Mouse (Mus musculus) neural tube, embryonic 11.5 days (tissue): ENCODE results near the gene Shld2. TPM values are rescaled to one million over a fixed set of nuclear protein-coding genes. Genes with fewer than 3 reads are reported as not detected.

Source experiments
- ATAC-seq: fragments of 200-750 bp; cut with Nextera tagmentation; 2 replicates; pipeline ENCODE4 v1.8.0; 2017; ENCODE audit warnings: moderate number of reproducible peaks, mild to moderate bottlenecking, moderate TSS enrichment, moderate library complexity; ENCODE audit not compliant: insufficient read depth, low FRiP score, low TSS enrichment
- DNase-seq: peaks from one replicate; pipeline ENCODE4 v3.0.0-alpha.2; 2015; ENCODE audit warnings: low spot score
- H3K27ac ChIP-seq: fragments of 300-500 bp; sonication (generic); 2 replicates; pipeline ENCODE4 v1.5.1; 2014; ENCODE audit warnings: low read depth, mild to moderate bottlenecking, low read length
- H3K27me3 ChIP-seq: fragments of 300-500 bp; sonication (generic); 2 replicates; pipeline ENCODE4 v1.6.1; 2014; ENCODE audit warnings: mild to moderate bottlenecking, low read length, mixed read lengths; ENCODE audit not compliant: control insufficient read depth, insufficient read depth
- H3K36me3 ChIP-seq: fragments of 300-500 bp; sonication (generic); 2 replicates; pipeline ENCODE4 v1.6.1; 2014; ENCODE audit warnings: mild to moderate bottlenecking, low read length, moderate library complexity, mixed read lengths; ENCODE audit not compliant: control insufficient read depth, insufficient read depth
- H3K4me1 ChIP-seq: fragments of 300-500 bp; sonication (generic); 2 replicates; pipeline ENCODE4 v1.6.1; 2014; ENCODE audit warnings: low read length, mixed read lengths; ENCODE audit not compliant: control insufficient read depth, insufficient read depth
- H3K4me2 ChIP-seq: fragments of 300-500 bp; sonication (generic); 2 replicates; pipeline ENCODE4 v1.6.1; 2014; ENCODE audit warnings: low read depth, mild to moderate bottlenecking, moderate library complexity
- H3K4me3 ChIP-seq: fragments of 300-500 bp; sonication (generic); 2 replicates; pipeline ENCODE4 v1.5.1; 2014; ENCODE audit warnings: low read depth, low read length
- H3K9ac ChIP-seq: fragments of 300-500 bp; sonication (generic); 2 replicates; pipeline ENCODE4 v1.6.1; 2014; ENCODE audit warnings: mild to moderate bottlenecking, low read length
- H3K9me3 ChIP-seq: fragments of 300-500 bp; sonication (generic); 2 replicates; pipeline ENCODE4 v1.6.1; 2016; ENCODE audit warnings: low read length; ENCODE audit not compliant: control insufficient read depth
- WGBS: fragments of 180-500 bp; shearing (Covaris S2); extraction: QIAGEN DNeasy Blood & Tissue Kit; methylation state at CpG from one replicate; pipeline ENCODE4 v1.1.7; 2014; 5-methylcytosine and 5-hydroxymethylcytosine counted together
- polyA plus RNA-seq: library from polyadenylated mRNA; unstranded; fragments of >200 nt; fragmentation: Nextera tagmentation; extraction: Ambion mirVana; gene quantifications from 2 replicates; pipeline ENCODE4 v1.2.1, GENCODE M21; 2014

Shld2 gene
- polyA plus RNA-seq, 1 experiment from 2014 or later = 7.7 TPM

DNA sequence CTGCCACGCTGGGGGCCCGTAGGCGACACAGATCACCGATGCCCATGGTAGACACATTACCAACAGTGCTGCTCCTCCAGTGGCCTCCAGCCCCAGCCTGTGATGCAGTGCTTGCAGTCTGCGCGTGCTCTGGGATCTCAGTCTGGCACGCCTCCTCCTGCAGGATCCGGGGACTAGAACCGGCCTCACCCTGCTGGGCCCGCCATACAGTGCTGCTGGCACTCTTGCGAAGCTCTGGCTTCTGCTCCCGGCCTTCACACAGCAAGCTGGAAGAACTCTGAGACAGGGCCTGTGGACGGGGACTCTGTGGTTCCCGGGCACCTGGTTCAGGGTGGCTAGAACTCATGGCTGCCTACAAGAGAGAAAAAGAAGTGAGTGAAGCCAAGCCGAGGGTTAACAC is 114.8 kb downstream of the Shld2 start:
- ATAC-seq (no peak), DNase-seq (no peak)
- Histone ChIP-seq H3K36me3 (no peaks in the 10 kb centered on the region), H3K4me3 (no peak overlapping the region), H3K9me3 (no peaks in the 10 kb centered on the region), H3K27ac (no peak overlapping the region), H3K4me1 (no peaks in the 10 kb centered on the region), H3K27me3 (0 out of 2 replicates have a peak, but pooled peaks cover 2% of the 10 kb centered on the region), H3K4me2 (no peak overlapping the region), H3K9ac (no peak overlapping the region)
- 84% methylated on average over 15 of the region's 15 CpGs for WGBS

DNA sequence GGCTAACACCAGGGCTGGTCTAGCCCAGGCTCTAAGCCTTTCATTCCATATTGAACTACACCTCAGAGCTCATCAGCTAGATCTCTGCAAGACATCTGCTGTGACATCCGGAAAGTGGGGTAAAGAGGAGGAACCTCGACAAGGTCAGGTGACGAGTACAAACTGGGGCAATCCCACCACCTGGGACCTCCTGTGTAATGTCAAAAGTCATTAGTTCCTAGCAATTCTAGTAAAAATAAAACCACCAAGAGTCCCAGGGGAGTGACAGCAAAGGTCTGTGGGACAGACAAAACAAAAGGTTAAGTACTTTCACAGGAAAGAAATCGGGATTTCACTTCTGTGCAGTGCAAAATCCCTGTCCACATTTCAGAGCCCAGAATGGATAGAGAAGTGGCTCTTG is 116.4 kb downstream of the Shld2 start:
- WGBS = 83% methylated on average over 4 of the region's 4 CpGs
- ATAC-seq = no peak
- no peaks in the 10 kb centered on the region for H3K4me1 ChIP-seq
- no peaks in the 10 kb centered on the region for H3K9me3 ChIP-seq
- H3K4me3 ChIP-seq = no peak overlapping the region
- H3K4me2 ChIP-seq = no peak overlapping the region
- H3K27me3 ChIP-seq = no peaks in the 10 kb centered on the region
- no peak overlapping the region for H3K9ac ChIP-seq
- no peak for DNase-seq
- no peaks in the 10 kb centered on the region for H3K36me3 ChIP-seq
- H3K27ac ChIP-seq = no peak overlapping the region

DNA sequence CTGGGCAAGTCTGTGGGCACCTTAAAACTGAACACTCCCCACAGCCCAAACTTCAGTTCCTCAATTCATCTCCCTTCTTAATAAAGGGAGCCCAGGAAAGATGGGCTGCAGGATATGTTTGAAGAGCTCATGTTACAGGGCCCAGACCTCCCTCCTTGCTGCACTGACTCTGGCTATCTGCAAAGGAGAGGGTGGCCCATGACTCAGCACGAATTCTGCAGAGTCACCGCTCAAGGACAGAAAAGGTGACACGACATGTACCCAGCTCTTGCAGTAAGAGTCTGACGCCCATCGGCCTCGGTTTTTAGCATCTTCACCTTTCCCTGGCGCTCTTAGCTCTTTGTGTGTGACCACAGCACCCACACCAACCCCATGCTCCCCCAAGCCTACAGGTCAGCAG is 119.9 kb downstream of the Shld2 start:
- no peaks in the 10 kb centered on the region for H3K9me3 ChIP-seq
- DNase-seq (no peak), ATAC-seq (no peak)
- no peak overlapping the region for H3K4me2 ChIP-seq
- H3K4me3 ChIP-seq = no peak overlapping the region
- H3K27ac ChIP-seq = no peak overlapping the region
- no peaks in the 10 kb centered on the region for H3K36me3 ChIP-seq
- no peaks in the 10 kb centered on the region for H3K27me3 ChIP-seq
- 72% methylated on average over 7 of the region's 7 CpGs for WGBS
- no peak overlapping the region for H3K9ac ChIP-seq
- no peaks in the 10 kb centered on the region for H3K4me1 ChIP-seq

DNA sequence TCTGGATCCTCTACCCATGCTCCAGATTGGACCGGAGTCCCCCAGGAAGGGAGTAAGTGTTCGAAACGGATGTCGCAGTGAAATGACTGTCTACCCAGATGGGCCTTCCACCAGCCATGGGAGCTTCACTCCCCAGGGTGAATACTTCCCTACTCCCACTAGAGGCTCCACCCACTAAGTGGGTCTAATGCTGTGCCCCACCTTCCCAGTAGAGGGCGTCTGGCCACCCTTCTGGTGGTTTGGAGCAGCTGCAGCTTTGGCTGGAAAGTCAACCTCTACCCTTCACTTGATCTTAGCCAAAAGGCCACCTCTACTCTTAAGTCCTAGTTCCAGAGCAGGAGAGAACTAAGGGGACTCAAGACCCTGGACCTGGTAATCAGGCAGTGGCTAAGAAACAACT is 121.7 kb downstream of the Shld2 start:
- 71% methylated on average over 5 of the region's 5 CpGs for WGBS
- peak; percentile 35 for DNase-seq
- H3K36me3 ChIP-seq = no peaks in the 10 kb centered on the region

More for the DNA sequence above, 121.7 kb downstream of the Shld2 start:
- H3K9me3 ChIP-seq = no peaks in the 10 kb centered on the region
- H3K4me1 ChIP-seq = no peaks in the 10 kb centered on the region
- no peak overlapping the region for H3K9ac ChIP-seq
- no peak overlapping the region for H3K4me3 ChIP-seq
- H3K4me2 ChIP-seq = no peak overlapping the region
- ATAC-seq = no peak
- H3K27me3 ChIP-seq = no peaks in the 10 kb centered on the region
- no peak overlapping the region for H3K27ac ChIP-seq

Other genes with a start within 250 kb of the Shld2 start
- gene Anxa8, start 224.5 kb downstream of the Shld2 start, polyA plus RNA-seq = 0.64 and 0.78 TPM in 2 replicates
- gene A630023A22Rik, start 207.7 kb downstream of the Shld2 start, polyA plus RNA-seq = not detected in 2 replicates
- gene Npy4r, start 158.0 kb downstream of the Shld2 start, polyA plus RNA-seq = not detected in 2 replicates
- gene Gprin2, start 108.8 kb downstream of the Shld2 start, polyA plus RNA-seq = 0.54 and 1.1 TPM in 2 replicates
- gene Syt15, start 90.9 kb downstream of the Shld2 start, polyA plus RNA-seq = 0.12 and 0.16 TPM in 2 replicates
- 96.0 and 97.3 TPM in 2 replicates for gene Glud1, start 234 bp upstream of the Shld2 start, polyA plus RNA-seq
- not detected in 2 replicates for gene Fam25c, start 44.9 kb upstream of the Shld2 start, polyA plus RNA-seq
- gene Sncg, start 64.3 kb upstream of the Shld2 start, polyA plus RNA-seq = 269 and 295 TPM in 2 replicates
- 7.3 and 8.3 TPM in 2 replicates for gene Mmrn2, start 65.0 kb upstream of the Shld2 start, polyA plus RNA-seq
- 51.4 and 54.9 TPM in 2 replicates for gene Bmpr1a, start 192.8 kb upstream of the Shld2 start, polyA plus RNA-seq
- gene 9230112D13Rik, start 212.3 kb upstream of the Shld2 start, polyA plus RNA-seq = not detected in 2 replicates